Mouse (Mus musculus) layer of hippocampus, adult 11-12 months (tissue): ENCODE measurements at regions not wholly inside any gene's neighbourhood (a gene's known extent, or its start where the extent isn't known, plus 50 kb on each side); places are given as distances from the start of the nearest gene placed in this dataset.
A peak's percentile ranks its signal among the peaks of the same experiment; 100 is the strongest.

Source experiments
- DNase-seq: peaks from one replicate; pipeline ENCODE4 v3.0.0; 2022; ENCODE audit warnings: low spot score

- DNase-seq: no peak
These were observed 530.4 kb downstream of the Rapgef2 start for GRCm38 (mm10) chr3:78755686-78756476.

- no peak for DNase-seq
These were observed 550.2 kb downstream of the Rapgef2 start for GRCm38 (mm10) chr3:78736111-78736510.

GRCm38 (mm10) chr3:78716691-78717090 is 569.6 kb downstream of the Rapgef2 start:
- peak; percentile 16 for DNase-seq

GRCm38 (mm10) chr3:78707687-78708086 is 578.6 kb downstream of the Rapgef2 start:
- DNase-seq: no peak

- peak; percentile 7 for DNase-seq
These were observed 587.4 kb downstream of the Rapgef2 start for GRCm38 (mm10) chr3:78698936-78699335.

- peak; percentile 12 for DNase-seq
These were observed 594.8 kb downstream of the Rapgef2 start for GRCm38 (mm10) chr3:78691499-78691898.

- no peak for DNase-seq
These were observed 608.7 kb downstream of the Rapgef2 start for GRCm38 (mm10) chr3:78677656-78678055.

GRCm38 (mm10) chr3:78676806-78677205 is 609.5 kb downstream of the Rapgef2 start:
- DNase-seq: no peak

- no peak for DNase-seq
These were observed 611.7 kb downstream of the Rapgef2 start for GRCm38 (mm10) chr3:78674529-78675187.

- no peak for DNase-seq
These were observed 618.3 kb downstream of the Rapgef2 start for GRCm38 (mm10) chr3:78668050-78668449.

- no peak for DNase-seq
These were observed 618.8 kb downstream of the Rapgef2 start for GRCm38 (mm10) chr3:78667374-78668023.

GRCm38 (mm10) chr3:78648115-78648514 is 638.2 kb downstream of the Rapgef2 start:
- DNase-seq: no peak

- no peak for DNase-seq
These were observed 650.9 kb downstream of the Rapgef2 start for GRCm38 (mm10) chr3:78635386-78635785.

- DNase-seq: peak; percentile 32
These were observed 667.4 kb downstream of the Rapgef2 start for GRCm38 (mm10) chr3:78618900-78619299.

- no peak for DNase-seq
These were observed 691.5 kb downstream of the Rapgef2 start for GRCm38 (mm10) chr3:78594718-78595236.

- no peak for DNase-seq
These were observed 692.0 kb downstream of the Rapgef2 start for GRCm38 (mm10) chr3:78594305-78594704.

GRCm38 (mm10) chr3:78586639-78587038 is 699.7 kb downstream of the Rapgef2 start:
- no peak for DNase-seq

- peak; percentile 27 for DNase-seq
These were observed 704.4 kb downstream of the Rapgef2 start for GRCm38 (mm10) chr3:78581868-78582267.

GRCm38 (mm10) chr3:78581100-78581499 is 705.2 kb downstream of the Rapgef2 start:
- DNase-seq: no peak

GRCm38 (mm10) chr3:78575667-78576464 is 710.5 kb downstream of the Rapgef2 start:
- no peak for DNase-seq

- no peak for DNase-seq
These were observed 711.5 kb downstream of the Rapgef2 start for GRCm38 (mm10) chr3:78574807-78575206.

GRCm38 (mm10) chr3:78573299-78573698 is 713.0 kb downstream of the Rapgef2 start:
- DNase-seq: no peak
